Mouse (Mus musculus) urinary bladder, postnatal 25 days (tissue): ENCODE measurements at regions not wholly inside any gene's neighbourhood (a gene's known extent, or its start where the extent isn't known, plus 50 kb on each side); places are given as distances from the start of the nearest gene placed in this dataset.

Experiments
- DNase-seq: peaks from one replicate; pipeline ENCODE4 v3.0.0; 2022; ENCODE audit warnings: low spot score

- peak; percentile 43 for DNase-seq
Observed at GRCm38 (mm10) chrX:142540264-142540663, 140.9 kb upstream of the Tmem164 start.

GRCm38 (mm10) chrX:142552196-142552595 lies 129.0 kb upstream of the Tmem164 start:
- no peak for DNase-seq

GRCm38 (mm10) chrX:142554161-142554560 lies 127.0 kb upstream of the Tmem164 start:
- peak; percentile 11 for DNase-seq

GRCm38 (mm10) chrX:142557496-142557895 lies 123.7 kb upstream of the Tmem164 start:
- DNase-seq = no peak

- DNase-seq = no peak
Observed at GRCm38 (mm10) chrX:142560209-142560912, 120.8 kb upstream of the Tmem164 start.

- no peak for DNase-seq
Observed at GRCm38 (mm10) chrX:142561788-142562187, 119.4 kb upstream of the Tmem164 start.

DNA sequence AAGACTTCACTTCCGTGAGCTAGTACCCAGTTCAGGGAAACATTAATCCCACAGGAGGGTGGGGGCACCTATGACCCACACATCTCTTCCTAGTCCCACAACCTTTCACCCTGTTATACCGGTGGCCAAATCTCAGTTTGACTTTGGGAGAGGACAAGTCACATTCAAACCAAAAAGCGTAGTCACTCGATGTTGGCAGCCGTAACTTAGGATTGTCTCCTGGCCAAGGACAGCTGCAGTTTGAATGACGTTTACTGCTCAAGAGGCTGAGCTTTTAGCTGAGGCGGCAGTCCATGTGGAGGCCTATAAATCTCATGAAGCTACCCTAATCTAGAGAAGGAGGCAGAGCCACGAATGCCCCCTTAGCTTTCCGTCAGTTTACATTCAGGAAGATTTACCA lies 117.0 kb upstream of the Tmem164 start:
- DNase-seq = no peak

- DNase-seq = no peak
Observed at GRCm38 (mm10) chrX:142571772-142572171, 109.4 kb upstream of the Tmem164 start.

- no peak for DNase-seq
Observed at GRCm38 (mm10) chrX:142574022-142574421, 107.2 kb upstream of the Tmem164 start.

DNA sequence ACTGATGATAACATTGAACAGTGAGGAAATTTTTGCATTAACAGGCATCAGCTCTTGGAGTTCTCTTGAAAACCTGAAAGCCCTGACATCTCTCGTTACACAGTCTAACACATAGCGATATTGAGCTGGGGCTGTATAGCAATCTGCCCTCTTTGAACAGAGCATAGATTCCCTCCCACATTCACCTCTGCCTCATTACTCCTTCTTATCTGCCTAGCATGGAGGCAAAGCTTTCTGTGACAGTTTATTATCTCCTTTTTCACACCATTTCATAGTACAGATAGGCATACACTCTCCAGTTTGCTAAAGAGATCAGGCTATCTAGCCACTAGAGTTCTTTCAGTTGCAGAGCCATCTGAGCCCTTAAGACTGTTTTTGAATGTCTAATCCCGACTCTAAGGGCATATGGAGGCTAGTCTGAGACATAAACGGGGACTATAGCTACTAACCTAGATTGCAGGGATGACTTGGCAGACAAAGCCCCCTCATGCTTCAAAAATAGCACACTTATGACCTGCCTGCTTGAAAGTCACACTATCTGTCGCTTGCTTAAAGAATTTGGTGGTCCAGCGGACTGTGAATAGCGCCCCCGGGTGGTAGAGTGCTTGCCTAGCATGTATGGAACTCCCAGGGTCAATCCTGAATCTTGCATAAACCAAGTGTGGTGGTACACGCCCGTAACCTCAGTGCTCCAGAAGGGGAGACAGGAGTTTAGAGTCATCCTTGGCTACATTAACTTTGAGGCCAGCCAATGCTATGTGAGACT lies 106.1 kb upstream of the Tmem164 start:
- DNase-seq = no peak

DNA sequence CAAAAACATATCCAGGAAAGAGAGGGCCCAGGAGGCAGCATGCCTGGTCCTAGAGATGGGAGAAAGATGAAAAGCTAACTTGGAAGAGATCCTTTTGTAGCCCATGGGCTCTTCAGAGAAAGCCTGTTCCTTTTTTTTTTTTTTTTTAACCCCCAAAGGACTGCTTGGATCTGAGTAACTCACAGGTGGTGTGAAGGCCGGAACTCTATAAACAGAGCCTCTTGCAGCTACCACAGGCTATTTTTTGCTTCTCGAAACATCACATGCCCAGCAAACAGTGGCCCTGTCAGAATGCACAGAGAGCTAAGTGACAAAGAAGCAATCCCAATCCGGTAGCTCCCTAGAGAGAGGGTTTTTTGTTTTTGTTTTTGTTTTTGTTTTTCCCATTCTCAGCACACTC lies 105.1 kb upstream of the Tmem164 start:
- no peak for DNase-seq

GRCm38 (mm10) chrX:142577449-142578081 lies 103.6 kb upstream of the Tmem164 start:
- no peak for DNase-seq

- no peak for DNase-seq
Observed at GRCm38 (mm10) chrX:142585281-142585680, 95.9 kb upstream of the Tmem164 start.

DNA sequence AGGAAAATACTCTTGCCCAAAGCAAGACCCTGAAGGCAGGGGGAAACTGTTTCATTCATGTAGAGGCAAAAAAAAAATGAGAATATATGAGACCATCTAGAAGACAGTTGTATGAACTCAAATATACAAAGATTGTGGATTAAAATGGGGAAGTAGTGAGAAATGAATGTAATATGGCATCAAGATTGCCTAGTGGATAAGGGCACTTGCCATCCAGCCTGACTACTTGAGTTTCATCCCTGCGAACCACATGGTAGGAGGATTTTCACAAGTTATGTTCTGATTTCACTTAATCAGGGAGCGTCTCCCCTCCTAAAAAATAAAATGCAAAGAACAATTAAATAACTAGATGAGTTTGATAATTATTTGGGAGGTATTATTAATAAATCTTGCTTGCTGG lies 81.8 kb upstream of the Tmem164 start:
- DNase-seq = no peak

- no peak for DNase-seq
Observed at GRCm38 (mm10) chrX:142600782-142601181, 80.4 kb upstream of the Tmem164 start.

GRCm38 (mm10) chrX:142605088-142605487 lies 76.1 kb upstream of the Tmem164 start:
- no peak for DNase-seq

GRCm38 (mm10) chrX:142606595-142607205 lies 74.5 kb upstream of the Tmem164 start:
- DNase-seq = no peak

DNA sequence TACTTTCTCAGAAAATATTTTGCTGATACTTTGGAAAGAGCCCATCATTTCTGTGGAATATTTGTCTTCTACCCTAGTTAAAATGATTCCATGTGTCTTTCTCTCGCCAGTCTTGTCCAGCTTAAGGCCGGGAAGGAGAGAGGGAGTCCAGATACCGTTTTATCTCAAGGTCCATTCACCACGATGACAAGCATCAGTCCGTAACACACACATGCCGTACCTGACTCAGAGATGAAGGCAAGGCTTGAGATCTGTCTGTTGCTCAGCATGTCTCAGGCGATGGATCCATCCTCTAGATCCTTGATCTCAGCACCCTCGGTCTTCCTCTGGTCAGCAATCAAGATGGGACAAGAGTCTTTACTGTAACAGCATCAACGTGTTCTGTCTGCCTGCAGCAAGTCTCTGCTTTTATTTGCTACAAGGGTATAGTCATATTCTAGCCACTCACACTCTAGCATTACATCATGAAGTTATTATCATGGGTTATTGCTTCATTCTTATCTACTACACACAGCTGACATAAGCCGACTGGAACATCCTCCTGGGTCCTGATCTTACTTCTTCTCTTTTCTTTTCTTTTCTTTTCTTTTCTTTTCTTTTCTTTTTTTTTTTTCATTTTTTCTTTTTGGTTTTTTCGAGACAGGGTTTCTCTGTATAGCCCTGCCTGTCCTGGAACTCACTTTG lies 64.9 kb upstream of the Tmem164 start:
- no peak for DNase-seq

DNA sequence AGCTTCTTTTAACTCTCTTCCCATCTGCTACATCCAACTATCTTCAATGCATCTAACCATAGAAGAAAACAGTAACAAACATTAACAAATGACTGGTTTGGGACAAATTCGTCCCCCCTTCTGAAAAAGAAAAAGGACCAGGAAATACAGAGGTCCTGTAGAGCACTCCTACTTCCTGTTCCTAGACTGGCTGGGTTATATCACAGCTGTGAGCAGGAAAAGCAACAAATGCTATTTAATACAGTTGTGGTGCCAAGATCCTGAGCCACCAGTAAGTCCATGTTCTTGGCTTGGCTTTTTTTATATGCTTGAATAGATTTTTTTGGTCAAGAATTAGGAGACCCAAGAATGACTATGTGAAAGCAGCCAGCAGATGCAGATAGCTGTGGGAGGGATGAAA lies 62.8 kb upstream of the Tmem164 start:
- no peak for DNase-seq

GRCm38 (mm10) chrX:142623359-142623758 lies 57.8 kb upstream of the Tmem164 start:
- DNase-seq = no peak

GRCm38 (mm10) chrX:142623882-142624281 lies 57.3 kb upstream of the Tmem164 start:
- DNase-seq = no peak
